Mouse (Mus musculus) small intestine, adult 2 months (tissue): ENCODE results near the gene Dbndd2.

Source experiments
- CTCF ChIP-seq: fragments of 200-500 bp; IDR thresholded peaks from 2 replicates; pipeline ENCODE4 v1.5.1; 2012; ENCODE audit warnings: low read depth, mild to moderate bottlenecking, control low read depth, inconsistent platforms, low read length, moderate library complexity, mixed read lengths; ENCODE audit not compliant: insufficient replicate concordance, insufficient read length; ENCODE audit errors: extremely low read depth
- POLR2A ChIP-seq: fragments of 200-500 bp; IDR thresholded peaks from 2 replicates; pipeline ENCODE4 v1.6.1; 2012; ENCODE audit warnings: low read depth, mild to moderate bottlenecking, control low read depth, inconsistent platforms, low read length, moderate library complexity

- no peak for TF ChIP-seq CTCF
- TF ChIP-seq POLR2A: no peak
Observed at GRCm38 (mm10) chr2:164453047-164453757, 32.7 kb upstream of the Dbndd2 start.
